Mouse (Mus musculus) MEL (cell line): ENCODE measurements around the gene Prkd1. TPM values are rescaled to one million over a fixed set of nuclear protein-coding genes. Genes with fewer than 3 reads are reported as not detected.

Experiments
- DNase-seq: peaks from one replicate; pipeline ENCODE4 v3.0.0; 2011; ENCODE audit warnings: low read depth, low spot score
- H3K27ac ChIP-seq: 2 replicates; pipeline ENCODE4 v1.5.1; 2012; ENCODE audit warnings: low read depth, mild to moderate bottlenecking, control low read depth, low read length, moderate library complexity; ENCODE audit not compliant: control insufficient read depth
- H3K27me3 ChIP-seq, 2 experiments: fragments of 150-350 bp in 1 of 2; sonication (generic) in 1 of 2; 2 replicates each; pipeline ENCODE4 v1.6.1; 2012; ENCODE audit warnings: low read length in 2 of 2, mild to moderate bottlenecking in 2 of 2, improper control_type of control experiment in 1 of 2, moderate library complexity in 1 of 2; ENCODE audit not compliant: insufficient read depth in 2 of 2, control insufficient read depth in 1 of 2
- H3K36me3 ChIP-seq, 2 experiments: 2 replicates each; pipeline ENCODE4 v1.6.1; 2012 to 2014; ENCODE audit warnings: low read length in 2 of 2, improper control_type of control experiment in 1 of 2, inconsistent platforms in 1 of 2, mild to moderate bottlenecking in 1 of 2; ENCODE audit not compliant: insufficient read depth in 2 of 2, control insufficient read depth in 1 of 2
- H3K4me1 ChIP-seq, 2 experiments: fragments of 150-350 bp in 1 of 2; sonication (generic) in 1 of 2; 2 replicates each; pipeline ENCODE4 v1.6.1; 2012; ENCODE audit warnings: low read length in 2 of 2, improper control_type of control experiment in 1 of 2, mild to moderate bottlenecking in 1 of 2; ENCODE audit not compliant: insufficient read depth in 2 of 2, control insufficient read depth in 1 of 2
- H3K4me3 ChIP-seq, 2 experiments: fragments of 150-350 bp in 1 of 2; sonication (generic) in 1 of 2; 2 replicates each; pipeline ENCODE4 v1.5.1; 2012; ENCODE audit warnings: low read depth in 2 of 2, low read length in 2 of 2, mild to moderate bottlenecking in 2 of 2, moderate library complexity in 2 of 2, control low read depth in 1 of 2, improper control_type of control experiment in 1 of 2; ENCODE audit not compliant: control insufficient read depth in 1 of 2, insufficient read depth in 1 of 2
- H3K79me2 ChIP-seq: 2 replicates; pipeline ENCODE4 v1.6.1; 2012; ENCODE audit warnings: mild to moderate bottlenecking, low read length, moderate library complexity; ENCODE audit not compliant: control insufficient read depth, poor library complexity, insufficient read depth
- H3K9ac ChIP-seq: 2 replicates; pipeline ENCODE4 v1.6.1; 2012; ENCODE audit warnings: low read depth, mild to moderate bottlenecking, control low read depth, low read length, moderate library complexity; ENCODE audit not compliant: control insufficient read depth, poor library complexity, severe bottlenecking
- H3K9me3 ChIP-seq: fragments of 150-350 bp; sonication (generic); replicated peaks from 2 replicates; pipeline ENCODE4 v1.6.1; 2012; ENCODE audit warnings: mild to moderate bottlenecking, low read length, improper control_type of control experiment, moderate library complexity; ENCODE audit not compliant: insufficient read depth
- BHLHE40 ChIP-seq: IDR thresholded peaks from 2 replicates; pipeline ENCODE4 v1.6.1; 2012; ENCODE audit warnings: low read depth, mild to moderate bottlenecking, inconsistent platforms, low read length, improper control_type of control experiment, borderline replicate concordance
- CHD1 ChIP-seq: IDR thresholded peaks from 2 replicates; pipeline ENCODE4 v1.6.1; 2012; ENCODE audit warnings: low read depth, mild to moderate bottlenecking, inconsistent platforms, low read length, improper control_type of control experiment
- CTCF ChIP-seq, 3 experiments: IDR thresholded peaks in 2 of 3; conservative IDR thresholded peaks in 1 of 3; 2 replicates each; pipeline ENCODE4 v1.5.1; 2011 to 2012; ENCODE audit warnings: low read length in 3 of 3, low read depth in 2 of 3, mild to moderate bottlenecking in 2 of 3, improper control_type of control experiment in 1 of 3, inconsistent platforms in 1 of 3, mixed read lengths in 1 of 3, moderate library complexity in 1 of 3; ENCODE audit not compliant: control insufficient read depth in 1 of 3, insufficient read depth in 1 of 3, poor library complexity in 1 of 3, severe bottlenecking in 1 of 3
- E2F4 ChIP-seq: IDR thresholded peaks from 2 replicates; pipeline ENCODE4 v1.6.1; 2011; ENCODE audit warnings: low read depth, low read length, improper control_type of control experiment, borderline replicate concordance
- ETS1 ChIP-seq: IDR thresholded peaks from 2 replicates; pipeline ENCODE4 v1.6.1; 2012; ENCODE audit warnings: low read depth, mild to moderate bottlenecking, inconsistent platforms, low read length, improper control_type of control experiment, moderate library complexity
- HCFC1 ChIP-seq: IDR thresholded peaks from 2 replicates; pipeline ENCODE4 v1.6.1; 2012; ENCODE audit warnings: low read depth, mild to moderate bottlenecking, inconsistent platforms, low read length, improper control_type of control experiment, moderate library complexity
- JUND ChIP-seq: IDR thresholded peaks from 2 replicates; pipeline ENCODE4 v1.6.1; 2011; ENCODE audit warnings: low read depth, mild to moderate bottlenecking, improper control_type of control experiment, low read length
- MXI1 ChIP-seq: IDR thresholded peaks from 2 replicates; pipeline ENCODE4 v1.6.1; 2011; ENCODE audit warnings: mild to moderate bottlenecking, low read depth, low read length, improper control_type of control experiment
- MYB ChIP-seq: IDR thresholded peaks from 2 replicates; pipeline ENCODE4 v1.6.1; 2011; ENCODE audit warnings: mild to moderate bottlenecking, low read depth, low read length, improper control_type of control experiment
- MYC ChIP-seq: IDR thresholded peaks from 2 replicates; pipeline ENCODE4 v1.6.1; 2011; ENCODE audit warnings: low read depth, mild to moderate bottlenecking, low read length, improper control_type of control experiment, moderate library complexity
- NELFE ChIP-seq: IDR thresholded peaks from 2 replicates; pipeline ENCODE4 v1.6.1; 2011; ENCODE audit warnings: low read depth, low read length, improper control_type of control experiment
- NRF1 ChIP-seq: IDR thresholded peaks from 2 replicates; pipeline ENCODE4 v1.6.1; 2014; ENCODE audit warnings: low read depth, mild to moderate bottlenecking, inconsistent platforms, low read length, improper control_type of control experiment, moderate library complexity; ENCODE audit not compliant: poor library complexity, insufficient read depth, severe bottlenecking
- POLR2AphosphoS5 ChIP-seq: IDR thresholded peaks from 2 replicates; pipeline ENCODE4 v1.6.1; 2012; ENCODE audit warnings: low read depth, borderline replicate concordance, mild to moderate bottlenecking, inconsistent platforms, low read length, moderate library complexity, mixed read lengths
- RAD21 ChIP-seq: IDR thresholded peaks from 2 replicates; pipeline ENCODE4 v1.6.1; 2011; ENCODE audit warnings: mild to moderate bottlenecking, low read depth, low read length, improper control_type of control experiment
- SMC3 ChIP-seq: IDR thresholded peaks from 2 replicates; pipeline ENCODE4 v1.6.1; 2011; ENCODE audit warnings: low read depth, low read length, improper control_type of control experiment
- TAL1 ChIP-seq: IDR thresholded peaks from 2 replicates; pipeline ENCODE4 v1.6.1; 2012; ENCODE audit warnings: mild to moderate bottlenecking, inconsistent platforms, low read length, moderate library complexity, mixed read lengths
- UBTF ChIP-seq: IDR thresholded peaks from 2 replicates; pipeline ENCODE4 v1.6.1; 2012; ENCODE audit warnings: low read depth, mild to moderate bottlenecking, inconsistent platforms, low read length, improper control_type of control experiment, moderate library complexity, borderline replicate concordance; ENCODE audit not compliant: insufficient read depth
- USF2 ChIP-seq, 2 experiments: IDR thresholded peaks; 2 replicates each; pipeline ENCODE4 v1.6.1; 2011 to 2012; ENCODE audit warnings: improper control_type of control experiment in 2 of 2, low read length in 2 of 2, borderline replicate concordance in 1 of 2, inconsistent platforms in 1 of 2, low read depth in 1 of 2, mild to moderate bottlenecking in 1 of 2; ENCODE audit not compliant: insufficient read depth in 1 of 2
- ZKSCAN1 ChIP-seq: IDR thresholded peaks from 2 replicates; pipeline ENCODE4 v1.6.1; 2012; ENCODE audit warnings: low read depth, mild to moderate bottlenecking, inconsistent platforms, low read length, improper control_type of control experiment, moderate library complexity
- ZMIZ1 ChIP-seq: IDR thresholded peaks from 2 replicates; pipeline ENCODE4 v1.6.1; 2012; ENCODE audit warnings: low read depth, mild to moderate bottlenecking, inconsistent platforms, low read length, improper control_type of control experiment, moderate library complexity
- ZNF384 ChIP-seq: IDR thresholded peaks from 2 replicates; pipeline ENCODE4 v1.6.1; 2012; ENCODE audit warnings: low read depth, mild to moderate bottlenecking, inconsistent platforms, low read length, improper control_type of control experiment
- polyA plus RNA-seq, 2 experiments: library from polyadenylated mRNA; stranded (reverse) in 1 of 2; unstranded in 1 of 2; fragments of >175 nt in 1 of 2; fragments of >200 nt in 1 of 2; gene quantifications; 2 replicates each; pipeline versions ENCODE4 v1.2.1 to v1.2.4; 2012; ENCODE audit warnings: low replicate concordance in 2 of 2, low read depth in 1 of 2; ENCODE audit not compliant: insufficient read length in 2 of 2, insufficient read depth in 1 of 2, missing spikeins in 1 of 2
- total RNA-seq: library from RNA; depleted of rRNA; stranded (reverse); fragments of 300-350 nt; gene quantifications from 2 replicates; pipeline ENCODE4 v1.2.3, GENCODE M21; 2012

Prkd1 gene
- total and polyA plus RNA-seq, 3 experiments = not detected

DNA sequence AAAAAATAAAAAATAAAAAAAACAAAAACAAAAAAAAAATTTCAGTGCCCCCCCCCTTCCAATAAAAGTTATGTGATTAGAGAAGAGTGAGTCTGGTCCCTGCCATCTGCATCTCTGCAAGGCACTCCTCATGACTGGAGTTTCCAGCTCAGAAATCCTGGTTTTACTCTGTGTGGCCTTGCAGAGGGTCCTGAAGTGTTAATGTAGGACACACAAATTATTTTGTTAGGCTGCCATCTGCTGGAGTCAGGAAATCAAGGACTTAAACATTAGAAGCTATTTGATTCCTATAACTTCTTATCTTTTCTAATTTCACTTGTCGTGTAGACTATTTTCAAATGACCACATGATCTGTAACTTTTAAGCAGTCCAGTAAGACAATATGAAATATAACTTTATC is 347.6 kb downstream of the Prkd1 start:
- DNase-seq = no peak
- TF ChIP-seq MXI1 = no peak
- no peak for TF ChIP-seq HCFC1
- peak; percentile 13; the same call in 1 of the 2 replicates for TF ChIP-seq SMC3
- TF ChIP-seq JUND = no peak
- no peak overlapping the region for H3K4me3 ChIP-seq
- H3K9me3 ChIP-seq = no peaks in the 10 kb centered on the region
- no peak overlapping the region for H3K27ac ChIP-seq
- H3K27me3 ChIP-seq = no peaks in the 10 kb centered on the region
- H3K4me1 ChIP-seq = no peaks in the 10 kb centered on the region
- no peaks in the 10 kb centered on the region for H3K79me2 ChIP-seq
- no peaks in the 10 kb centered on the region for H3K36me3 ChIP-seq
- no peak overlapping the region for H3K9ac ChIP-seq

DNA sequence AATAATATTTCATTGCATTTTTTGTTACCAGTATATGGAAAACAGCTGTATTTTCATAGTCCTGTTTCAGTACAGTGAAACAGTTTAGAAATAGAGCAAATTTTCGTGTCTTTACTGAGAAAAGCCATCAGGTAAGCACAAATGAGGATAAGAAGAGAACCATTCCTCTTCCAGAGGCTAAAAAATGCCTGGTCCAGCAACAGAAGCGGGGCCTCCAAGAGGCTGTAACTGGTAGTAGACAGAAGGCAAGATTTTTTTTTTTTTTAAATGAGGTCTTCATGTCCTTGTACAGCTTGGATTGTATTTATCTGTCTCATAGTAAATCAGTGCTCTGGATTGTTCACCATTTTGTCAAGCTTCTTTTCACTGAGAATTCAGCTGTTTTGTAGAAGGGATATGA is 352.8 kb downstream of the Prkd1 start:
- H3K36me3 ChIP-seq = no peaks in the 10 kb centered on the region
- H3K27me3 ChIP-seq = no peaks in the 10 kb centered on the region
- H3K9ac ChIP-seq = no peak overlapping the region
- no peak overlapping the region for H3K27ac ChIP-seq
- DNase-seq = no peak
- no peaks in the 10 kb centered on the region for H3K4me1 ChIP-seq
- H3K9me3 ChIP-seq = no peaks in the 10 kb centered on the region
- no peak overlapping the region for H3K4me3 ChIP-seq
- no peak for TF ChIP-seq MYB
- TF ChIP-seq ZKSCAN1 = no peak
- no peak for TF ChIP-seq NRF1
- TF ChIP-seq JUND = no peak
- no peak for TF ChIP-seq MYC
- no peak for TF ChIP-seq MXI1
- no peak for TF ChIP-seq HCFC1
- TF ChIP-seq POLR2AphosphoS5 = no peak
- no peak for TF ChIP-seq UBTF
- TF ChIP-seq TAL1 = no peak
- TF ChIP-seq NELFE = no peak
- no peak for TF ChIP-seq E2F4
- TF ChIP-seq RAD21 = no peak
- TF ChIP-seq USF2 (IDR thresholded peaks at IDR 0.05; ENCODE audit: borderline replicate concordance in 1 of 2, insufficient read depth in 1 of 2, low read depth in 1 of 2, low read length in 2 of 2) = no peak
- TF ChIP-seq, all 39 proteins: peak for 0
- H3K79me2 ChIP-seq = no peaks in the 10 kb centered on the region

DNA sequence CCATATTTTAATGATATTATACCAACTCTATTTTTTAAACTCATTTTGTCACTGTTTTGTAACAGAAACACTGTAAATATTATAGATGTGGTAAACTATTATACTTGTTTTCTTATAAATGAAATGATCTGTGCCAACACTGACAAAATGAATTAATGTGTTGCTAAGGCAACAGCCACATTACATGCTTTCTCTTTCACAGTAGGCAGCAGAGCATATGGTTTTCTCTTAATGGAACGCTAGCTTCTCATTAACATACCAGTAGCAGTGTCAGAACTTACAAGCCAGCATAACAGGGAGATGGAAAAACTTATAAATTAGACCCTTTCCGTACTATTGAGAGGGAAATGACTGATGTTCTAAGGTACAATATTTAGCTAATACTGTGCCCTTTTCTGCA is 353.3 kb downstream of the Prkd1 start:
- H3K79me2 ChIP-seq = no peaks in the 10 kb centered on the region
- DNase-seq = no peak
- no peaks in the 10 kb centered on the region for H3K4me1 ChIP-seq
- H3K27me3 ChIP-seq = no peaks in the 10 kb centered on the region
- no peak overlapping the region for H3K27ac ChIP-seq
- no peak for TF ChIP-seq HCFC1
- no peak for TF ChIP-seq MXI1
- TF ChIP-seq MYC = no peak
- TF ChIP-seq ZMIZ1 = no peak
- no peak for TF ChIP-seq CTCF (IDR thresholded peaks at IDR 0.05 in 2 of 3, conservative IDR thresholded peaks at IDR 0.05 in 1 of 3; ENCODE audit: control insufficient read depth in 1 of 3, insufficient read depth in 1 of 3, low read depth in 2 of 3, low read length in 3 of 3, poor library complexity in 1 of 3, severe bottlenecking in 1 of 3)
- no peak for TF ChIP-seq ETS1
- TF ChIP-seq CHD1 = no peak
- TF ChIP-seq ZNF384 = no peak
- TF ChIP-seq BHLHE40 = no peak
- H3K36me3 ChIP-seq = no peaks in the 10 kb centered on the region
- H3K4me3 ChIP-seq = no peak overlapping the region
- H3K9me3 ChIP-seq = no peaks in the 10 kb centered on the region
- H3K9ac ChIP-seq = no peak overlapping the region
